Mouse (Mus musculus) erythroblast, embryonic 14.5 days (primary cell): ENCODE measurements around the gene Grk5.

Source experiments
- GATA1 ChIP-seq: IDR thresholded peaks from 2 replicates; pipeline ENCODE4 v1.6.1; 2012; ENCODE audit warnings: low read length, inconsistent platforms, mixed read lengths
- TAL1 ChIP-seq: IDR thresholded peaks from 3 replicates; pipeline ENCODE4 v1.6.1; 2012; ENCODE audit warnings: low read length, inconsistent platforms, mixed read lengths

DNA sequence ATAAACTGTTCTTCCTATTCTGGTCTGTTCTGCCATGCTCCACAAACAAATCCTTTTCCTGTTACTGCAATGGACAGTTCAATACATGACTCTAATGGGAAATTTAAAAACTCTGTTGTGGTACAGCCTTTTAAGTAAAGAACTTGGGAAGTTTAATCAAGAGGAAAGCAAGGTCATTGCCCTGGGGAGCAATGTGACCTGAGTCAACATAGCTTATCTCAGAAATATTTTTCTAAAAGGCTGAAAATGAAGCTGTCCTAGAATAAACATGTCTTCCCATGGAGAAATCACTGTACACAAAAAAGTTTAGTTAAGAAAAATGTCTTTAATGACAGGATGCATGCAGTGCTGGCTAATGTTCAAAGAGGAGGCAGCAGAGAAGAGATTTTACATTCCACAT, 249.1 kb downstream of the Grk5 start:
- no peak for TF ChIP-seq GATA1
- TF ChIP-seq TAL1: no peak
